Mouse (Mus musculus) spleen, adult 12 weeks (tissue): ENCODE measurements at regions not wholly inside any gene's neighbourhood (a gene's known extent, or its start where the extent isn't known, plus 50 kb on each side); places are given as distances from the start of the nearest gene placed in this dataset.
A peak's percentile ranks its signal among the peaks of the same experiment; 100 is the strongest.

Experiments
- DNase-seq: peaks from one replicate; pipeline ENCODE4 v3.0.0; 2022; ENCODE audit warnings: low spot score

DNA sequence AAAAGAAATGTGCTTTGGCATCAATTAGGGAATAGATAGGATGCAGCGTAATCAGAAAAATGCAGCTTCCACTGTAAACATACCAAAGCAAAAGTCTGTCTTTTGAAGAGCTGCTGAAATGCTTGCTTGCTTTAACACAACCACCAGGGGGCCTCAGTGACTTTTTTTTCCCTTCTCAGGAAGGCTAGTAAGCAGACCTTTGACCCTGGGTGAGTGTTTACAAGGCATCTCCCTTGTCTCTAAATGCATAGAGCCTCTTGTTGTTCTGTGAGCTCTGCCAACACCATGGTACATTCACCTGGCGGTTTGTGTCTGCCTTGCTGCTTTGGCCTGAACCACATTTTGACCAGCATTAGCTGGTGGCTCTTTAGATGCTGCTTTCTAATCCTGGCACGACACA, 191.9 kb upstream of the C9orf72 start:
- no peak for DNase-seq

DNA sequence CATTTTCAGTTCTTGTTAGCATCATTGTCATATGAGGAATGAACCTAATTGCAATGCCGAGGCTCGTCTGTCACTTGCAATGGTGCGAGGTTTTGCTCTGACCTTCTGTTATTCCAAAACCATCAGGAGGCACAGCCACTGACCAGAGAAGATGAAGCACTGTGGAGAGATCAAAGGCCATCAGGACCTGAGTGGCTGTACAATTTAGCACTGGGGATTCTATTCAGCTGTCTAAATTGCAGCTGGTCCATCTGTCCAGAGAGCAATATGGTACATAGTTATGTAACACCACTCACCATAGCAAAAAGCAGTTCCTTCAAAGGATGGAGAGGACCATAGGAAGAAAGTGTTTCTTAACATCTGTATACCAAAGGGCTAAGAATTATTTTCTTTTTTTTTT, 187.5 kb upstream of the C9orf72 start:
- DNase-seq = no peak

DNA sequence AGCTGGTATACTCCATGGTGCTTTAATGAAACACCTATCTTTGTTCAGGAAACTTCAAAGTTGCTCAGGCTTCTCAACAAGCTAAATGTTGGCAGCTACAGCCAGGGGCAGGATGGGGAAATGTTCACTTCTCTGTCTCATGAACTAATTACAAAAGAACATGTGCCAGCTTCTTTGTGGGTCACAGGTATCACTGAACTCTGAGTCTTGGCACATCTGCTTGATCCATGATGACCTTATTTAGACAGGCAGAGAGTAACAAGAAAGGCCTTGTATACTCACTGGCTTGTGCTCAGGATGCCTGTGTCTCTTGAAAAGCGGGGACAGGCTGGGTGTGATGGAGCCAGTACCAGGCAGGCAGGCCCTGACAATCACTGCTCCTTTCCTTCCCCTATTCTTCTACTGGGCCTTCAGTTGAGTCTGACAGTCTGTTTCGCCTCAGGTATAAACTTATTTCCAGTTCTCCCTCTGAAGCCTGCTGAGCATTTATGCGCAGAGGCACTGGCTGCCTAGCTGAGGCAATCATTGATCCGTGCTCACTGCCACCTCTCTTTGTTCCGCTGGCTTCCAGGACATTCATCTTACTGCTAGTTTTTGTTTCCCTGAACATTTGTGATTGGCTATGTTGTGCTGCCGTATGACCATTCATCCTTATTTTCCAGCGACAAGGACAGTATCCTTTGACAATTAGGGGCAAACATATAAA, 179.5 kb upstream of the C9orf72 start:
- no peak for DNase-seq

DNA sequence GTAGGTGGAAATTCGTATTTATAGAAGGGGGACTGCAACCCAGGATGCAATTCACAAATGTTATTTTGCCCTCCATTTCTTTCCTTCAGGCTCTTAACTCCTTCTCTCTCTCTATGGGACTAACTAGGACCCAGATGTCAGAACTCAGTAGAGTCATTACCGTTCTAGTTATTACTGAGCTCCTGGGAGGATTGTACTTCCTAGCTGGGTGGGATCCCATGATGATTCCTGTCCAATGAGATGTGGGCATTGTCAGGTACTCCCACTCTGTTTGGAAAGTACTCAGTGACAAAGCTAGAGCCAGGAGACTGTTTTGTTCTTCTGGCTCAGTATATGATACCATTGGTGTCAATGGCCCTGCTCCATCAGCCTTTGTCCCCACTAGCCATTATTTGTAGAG, 178.1 kb upstream of the C9orf72 start:
- no peak for DNase-seq

DNA sequence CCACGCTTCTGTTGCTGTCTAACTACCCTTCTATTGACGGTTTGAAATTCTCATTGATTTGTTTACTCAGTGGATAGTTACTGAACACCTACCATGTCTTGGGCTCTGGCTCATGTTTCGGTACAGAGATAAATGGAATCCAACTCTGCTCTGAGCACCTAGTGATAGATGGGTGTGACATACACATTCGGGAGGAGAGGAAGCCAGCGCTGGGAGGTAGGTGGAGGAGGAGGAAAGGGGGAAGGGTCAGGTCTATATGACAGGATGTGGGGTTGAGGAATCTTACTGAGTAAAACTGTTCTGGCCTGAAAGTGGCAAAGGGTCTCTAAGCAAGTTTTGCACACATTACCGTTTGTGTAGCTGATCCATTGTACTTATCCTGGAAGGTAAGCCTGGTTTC, 177.6 kb upstream of the C9orf72 start:
- no peak for DNase-seq

DNA sequence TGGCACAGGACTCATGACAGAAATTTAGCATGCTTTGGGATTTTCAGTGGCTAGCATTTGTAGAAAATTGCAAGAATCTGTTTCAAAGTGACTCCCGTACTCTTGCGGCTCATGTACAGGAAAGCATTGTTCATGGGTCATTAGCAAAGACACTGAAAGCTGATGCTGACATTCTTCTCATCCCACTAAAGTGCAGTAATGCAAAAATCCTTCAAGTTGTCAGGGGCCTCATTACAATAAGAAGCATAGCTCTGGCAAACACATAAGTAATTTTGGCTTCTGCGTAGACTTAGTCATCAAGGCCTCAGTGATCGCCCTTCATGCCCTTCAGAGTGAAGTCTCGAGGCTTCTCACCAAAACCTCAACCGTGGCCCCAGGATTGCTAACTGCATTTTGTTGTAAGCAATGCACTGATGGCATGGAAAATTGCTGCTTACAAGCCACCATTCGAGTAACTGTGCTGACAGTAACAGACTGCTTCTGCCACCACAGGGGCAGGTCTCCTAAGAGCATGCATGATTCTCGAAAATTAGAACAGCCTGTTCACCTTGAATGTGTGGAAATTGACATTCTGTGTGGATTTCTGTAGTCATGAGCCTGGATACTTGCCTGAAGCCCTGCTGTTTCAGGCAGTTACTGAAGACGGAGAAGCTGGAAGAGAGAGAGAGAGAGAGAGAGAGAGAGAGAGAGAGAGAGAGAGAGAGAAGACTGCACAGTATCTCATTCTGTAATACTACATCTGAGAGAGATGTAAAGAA, 176.6 kb upstream of the C9orf72 start:
- DNase-seq = no peak

- DNase-seq = no peak
Measured at GRCm38 (mm10) chr4:35401783-35402182, 175.8 kb upstream of the C9orf72 start.

DNA sequence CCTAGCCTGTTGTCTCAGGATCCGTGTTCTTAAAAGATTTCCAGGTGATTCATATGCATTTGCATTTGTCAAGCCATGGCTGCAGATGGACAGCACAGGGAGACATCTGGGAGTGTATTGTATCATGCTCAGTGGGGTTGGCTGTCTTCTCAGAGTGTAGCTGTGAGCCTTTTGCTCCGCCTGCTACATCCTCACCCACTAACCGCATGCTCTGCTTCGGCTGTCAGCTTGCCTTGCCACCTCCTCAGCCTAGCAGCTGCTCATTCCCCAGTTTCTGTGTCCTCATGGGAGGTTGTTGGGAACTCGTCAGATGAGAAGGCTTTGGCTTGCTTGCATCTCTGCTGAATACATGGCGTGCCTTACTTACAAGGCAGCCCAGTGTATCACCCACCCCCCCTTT, 174.5 kb upstream of the C9orf72 start:
- DNase-seq = no peak

GRCm38 (mm10) chr4:35395583-35395877, 169.6 kb upstream of the C9orf72 start:
- DNase-seq = no peak

DNA sequence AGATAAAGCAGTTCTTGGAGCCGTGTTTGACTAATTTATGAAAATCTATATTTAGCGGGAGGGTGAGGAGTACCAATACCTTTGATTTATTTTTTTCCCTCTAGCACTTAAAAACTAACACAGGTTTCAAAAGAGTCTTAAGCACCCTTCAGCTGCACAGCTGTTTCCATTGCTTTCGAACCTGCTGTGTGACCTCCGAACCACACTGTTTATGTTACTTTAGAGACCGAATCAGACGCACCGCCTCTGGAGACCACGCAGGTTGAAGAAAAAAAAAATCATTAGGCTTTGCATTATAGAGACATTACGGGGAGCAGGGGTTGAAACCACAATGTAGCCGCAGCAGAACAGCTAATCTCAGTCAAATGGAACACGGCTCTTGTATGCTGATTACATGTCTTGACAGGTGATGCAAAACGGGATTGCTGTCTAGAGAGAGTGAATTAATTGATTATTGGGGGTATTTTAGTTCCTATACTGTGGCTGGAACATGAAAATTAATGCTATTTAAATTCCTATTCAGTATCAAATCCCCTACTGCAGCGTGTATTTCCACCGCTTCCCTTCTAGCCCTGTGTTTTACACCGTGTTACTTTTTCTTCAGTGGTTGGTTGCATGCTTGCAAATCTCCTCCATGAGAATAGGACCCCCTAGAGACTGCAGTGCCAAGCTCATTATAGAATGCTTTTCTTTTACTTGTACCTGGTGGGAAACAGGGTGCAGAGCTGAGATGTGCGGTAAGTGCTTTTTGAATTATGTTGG, 169.0 kb upstream of the C9orf72 start:
- no peak for DNase-seq

DNA sequence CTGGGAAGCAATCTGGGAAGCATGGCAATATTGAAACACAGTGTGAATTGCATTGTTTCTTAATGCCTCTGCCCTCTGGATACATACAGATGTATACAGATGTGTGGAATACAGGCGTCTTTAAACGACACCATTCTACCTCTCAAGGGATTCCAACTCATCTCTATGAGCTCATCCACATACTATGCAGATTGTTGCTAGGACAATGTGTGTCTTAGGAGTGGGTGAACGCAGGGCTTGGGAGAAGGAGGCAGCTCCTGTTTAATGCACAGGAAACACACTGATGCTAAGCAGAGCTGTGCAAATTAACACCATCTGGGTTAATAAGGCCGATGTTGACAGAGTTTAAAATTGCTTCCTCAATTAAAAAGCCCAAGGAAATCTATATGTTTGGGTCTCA, 149.8 kb upstream of the C9orf72 start:
- DNase-seq = no peak

GRCm38 (mm10) chr4:35373213-35373860, 147.4 kb upstream of the C9orf72 start:
- DNase-seq = no peak

- peak; percentile 19 for DNase-seq
Measured at GRCm38 (mm10) chr4:35372528-35373212, 146.7 kb upstream of the C9orf72 start.

GRCm38 (mm10) chr4:35364161-35364560, 138.2 kb upstream of the C9orf72 start:
- no peak for DNase-seq

- DNase-seq = no peak
Measured at GRCm38 (mm10) chr4:35362176-35362575, 136.2 kb upstream of the C9orf72 start.

- no peak for DNase-seq
Measured at GRCm38 (mm10) chr4:35359376-35359775, 133.4 kb upstream of the C9orf72 start.

DNA sequence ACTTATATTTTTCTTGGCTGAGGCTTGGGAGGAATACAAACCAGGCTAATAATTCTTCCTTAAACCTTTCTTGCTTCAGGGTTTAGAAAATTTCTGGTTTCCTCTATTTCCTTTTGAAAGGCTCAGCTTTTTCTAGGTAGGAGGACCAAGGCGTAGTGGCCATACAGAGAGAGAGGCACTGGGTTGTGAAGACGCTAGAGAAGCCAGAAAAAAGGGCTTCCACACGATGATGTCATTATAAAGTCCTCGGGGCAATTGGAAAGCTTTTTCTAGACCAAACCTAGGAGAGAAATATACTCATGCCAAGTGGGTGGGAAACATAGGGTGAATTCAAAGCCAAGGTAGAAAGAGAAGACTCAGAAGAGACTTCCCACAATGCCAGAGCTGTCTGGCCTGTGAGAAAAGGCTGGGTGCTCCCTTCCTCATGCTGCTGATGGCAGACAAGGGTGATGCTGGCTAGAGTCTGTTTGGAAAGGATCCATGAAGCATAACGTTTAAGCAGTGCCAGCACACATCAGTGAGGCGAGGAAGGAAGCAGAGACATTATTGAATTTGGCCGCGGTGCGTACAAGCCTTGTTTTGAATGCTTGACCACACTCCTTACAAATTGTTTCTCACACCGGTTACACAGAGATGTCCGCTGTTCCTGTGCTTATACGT, 131.1 kb upstream of the C9orf72 start:
- DNase-seq = no peak

GRCm38 (mm10) chr4:35356051-35356450, 130.1 kb upstream of the C9orf72 start:
- no peak for DNase-seq

GRCm38 (mm10) chr4:35354046-35354445, 128.1 kb upstream of the C9orf72 start:
- no peak for DNase-seq

GRCm38 (mm10) chr4:35352606-35353005, 126.6 kb upstream of the C9orf72 start:
- no peak for DNase-seq

DNA sequence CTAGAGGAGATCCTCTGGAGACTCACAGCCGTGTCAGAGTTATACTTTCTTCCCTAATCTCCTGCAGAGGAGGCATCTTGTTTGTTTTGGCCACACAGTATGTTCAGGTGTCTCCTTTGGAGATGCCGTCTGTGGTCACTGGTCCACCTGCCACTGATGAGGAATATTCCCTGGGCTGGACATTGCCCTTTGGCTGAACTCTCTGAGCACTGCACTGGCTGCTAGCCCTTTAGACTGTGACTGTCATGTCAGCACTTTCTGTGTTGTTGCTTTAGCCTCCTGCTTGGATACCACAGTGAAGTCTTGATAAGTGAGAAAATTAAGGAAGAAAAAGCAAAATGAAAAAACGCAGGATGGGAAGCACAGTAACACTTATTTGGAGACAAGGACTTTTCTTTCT, 124.5 kb upstream of the C9orf72 start:
- no peak for DNase-seq

GRCm38 (mm10) chr4:35347609-35348008, 121.6 kb upstream of the C9orf72 start:
- no peak for DNase-seq
